Mouse (Mus musculus): ENCODE measurements around the gene 2810006K23Rik. TPM values are rescaled to one million over a fixed set of nuclear protein-coding genes. Genes with fewer than 3 reads are reported as not detected.

The 2810006K23Rik gene
- polyA plus RNA-seq, 1 experiment from 2014 or later = 15.9 TPM

GRCm38 (mm10) chr5:124364173-124364918 lies 36.5 kb downstream of the 2810006K23Rik start:
- Histone ChIP-seq H3K36me3 (peaks cover 19% of the 10 kb centered on the region), H3K4me2 (replicated peaks) (no peak overlapping the region), H3K4me1 (replicated peaks) (peaks cover 3% of the 10 kb centered on the region; the same call in 1 of the 2 replicates), H3K4me3 (replicated peaks) (no peak overlapping the region), H3K9ac (replicated peaks) (no peak overlapping the region), H3K27ac (0 out of 2 replicates have a peak overlapping the region, but pooled peaks have one; percentile 19), H3K9me3 (no peaks in the 10 kb centered on the region), H3K27me3 (no peaks in the 10 kb centered on the region)
- WGBS = 79% methylated on average over 6 of the region's 6 CpGs
- no peak for ATAC-seq

GRCm38 (mm10) chr5:124365754-124366153 lies 37.9 kb downstream of the 2810006K23Rik start:
- Histone ChIP-seq H3K36me3 (peaks cover 31% of the 10 kb centered on the region), H3K27ac (no peak overlapping the region), H3K9ac (replicated peaks) (no peak overlapping the region), H3K4me1 (replicated peaks) (peaks cover 3% of the 10 kb centered on the region; the same call in 1 of the 2 replicates), H3K4me2 (replicated peaks) (no peak overlapping the region), H3K27me3 (no peaks in the 10 kb centered on the region), H3K9me3 (no peaks in the 10 kb centered on the region), H3K4me3 (replicated peaks) (no peak overlapping the region)
- no peak for ATAC-seq
- 89% methylated on average over 2 of the region's 2 CpGs for WGBS

- 90% methylated on average over 3 of the region's 3 CpGs for WGBS
- Histone ChIP-seq H3K4me1 (replicated peaks) (peaks cover 3% of the 10 kb centered on the region; the same call in 1 of the 2 replicates), H3K9ac (replicated peaks) (no peak overlapping the region), H3K27me3 (no peaks in the 10 kb centered on the region), H3K27ac (no peak overlapping the region), H3K4me2 (replicated peaks) (no peak overlapping the region), H3K4me3 (replicated peaks) (no peak overlapping the region), H3K36me3 (peaks cover 41% of the 10 kb centered on the region), H3K9me3 (no peaks in the 10 kb centered on the region)
- ATAC-seq = no peak
Measured at GRCm38 (mm10) chr5:124366721-124367120, 38.8 kb downstream of the 2810006K23Rik start.

GRCm38 (mm10) chr5:124374298-124374697 lies 46.4 kb downstream of the 2810006K23Rik start:
- no peak overlapping the region for H3K27ac ChIP-seq
- H3K9me3 ChIP-seq = no peaks in the 10 kb centered on the region
- no peak for ATAC-seq
- 98% methylated on average over 7 of the region's 7 CpGs for WGBS
- H3K4me2 ChIP-seq (replicated peaks) = no peak overlapping the region
- no peak overlapping the region for H3K4me3 ChIP-seq (replicated peaks)
- H3K36me3 ChIP-seq = peaks cover 85% of the 10 kb centered on the region
- no peak overlapping the region for H3K9ac ChIP-seq (replicated peaks)
- no peaks in the 10 kb centered on the region for H3K4me1 ChIP-seq (replicated peaks)
- H3K27me3 ChIP-seq = no peaks in the 10 kb centered on the region

DNA sequence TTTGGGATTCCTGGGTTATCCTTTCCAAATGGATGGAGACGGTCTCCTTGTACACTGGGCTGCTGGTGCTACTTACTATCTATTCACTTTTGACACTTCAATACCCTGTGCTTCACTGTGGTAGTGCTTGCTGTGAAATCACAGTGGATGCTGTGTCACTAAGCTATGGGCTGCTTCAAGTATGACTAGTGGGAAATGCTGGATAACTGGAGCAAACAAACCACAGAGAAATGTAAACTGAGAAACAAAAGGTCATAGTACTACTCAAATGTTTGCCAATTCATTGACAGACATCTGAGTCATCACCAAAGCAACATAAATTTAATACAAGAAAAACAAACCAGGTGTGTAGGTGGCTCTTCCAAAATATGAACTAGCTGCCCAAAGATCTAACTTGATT lies 48.5 kb downstream of the 2810006K23Rik start:
- H3K4me3 ChIP-seq (replicated peaks) = no peak overlapping the region
- H3K27me3 ChIP-seq = no peaks in the 10 kb centered on the region
- no peak for ATAC-seq
- 95% methylated on average over 1 of the region's 1 CpGs for WGBS
- no peak overlapping the region for H3K27ac ChIP-seq
- no peak overlapping the region for H3K4me2 ChIP-seq (replicated peaks)
- no peaks in the 10 kb centered on the region for H3K9me3 ChIP-seq
- H3K9ac ChIP-seq (replicated peaks) = no peak overlapping the region
- H3K4me1 ChIP-seq (replicated peaks) = no peaks in the 10 kb centered on the region
- peaks cover 86% of the 10 kb centered on the region for H3K36me3 ChIP-seq

DNA sequence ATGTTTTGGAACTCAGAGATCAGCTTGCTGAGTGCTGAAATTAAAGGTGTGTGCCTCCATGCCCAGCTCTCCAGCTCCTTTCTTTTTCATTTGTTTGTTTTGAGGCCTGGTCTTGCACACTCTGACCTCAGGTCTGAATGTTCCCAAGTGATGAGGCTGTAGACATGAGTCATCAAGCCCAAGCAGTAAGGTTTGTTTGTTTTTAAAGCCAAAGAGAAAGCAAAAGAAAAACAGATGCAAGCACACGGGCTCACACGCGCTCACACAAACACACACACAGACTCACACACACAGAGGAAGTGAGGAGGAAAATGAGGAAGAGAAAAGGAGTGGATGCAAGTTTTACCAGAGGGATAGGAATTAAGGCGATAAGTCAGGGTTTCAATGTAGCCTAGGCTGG lies 49.3 kb downstream of the 2810006K23Rik start:
- Histone ChIP-seq H3K27ac (no peak overlapping the region), H3K4me2 (replicated peaks) (no peak overlapping the region), H3K27me3 (no peaks in the 10 kb centered on the region), H3K4me3 (replicated peaks) (no peak overlapping the region), H3K36me3 (peaks cover 86% of the 10 kb centered on the region), H3K4me1 (replicated peaks) (no peaks in the 10 kb centered on the region), H3K9ac (replicated peaks) (no peak overlapping the region), H3K9me3 (no peaks in the 10 kb centered on the region)
- no peak for ATAC-seq
- 97% methylated on average over 4 of the region's 4 CpGs for WGBS

DNA sequence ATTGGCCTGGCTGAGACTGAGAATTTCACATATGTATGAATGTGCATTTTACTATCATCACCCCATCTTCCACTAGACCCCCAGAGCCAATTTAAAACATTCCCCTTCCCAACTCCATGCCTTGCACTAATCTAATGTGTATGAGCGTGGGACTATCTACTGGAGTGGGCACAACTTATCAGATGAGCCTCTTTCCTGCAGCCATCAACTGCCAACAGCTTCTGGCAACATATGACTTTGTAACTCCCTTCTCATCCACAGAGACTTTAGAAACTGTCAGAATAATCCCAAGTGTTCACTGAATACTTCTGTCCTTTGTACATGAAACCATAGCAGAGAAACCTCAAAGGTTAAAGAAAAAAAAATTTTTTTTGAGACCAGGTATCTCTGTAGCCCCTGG lies 52.2 kb downstream of the 2810006K23Rik start:
- H3K4me1 ChIP-seq (replicated peaks) = no peaks in the 10 kb centered on the region
- peaks cover 89% of the 10 kb centered on the region for H3K36me3 ChIP-seq
- no peaks in the 10 kb centered on the region for H3K9me3 ChIP-seq
- no peak overlapping the region for H3K4me2 ChIP-seq (replicated peaks)
- no peak overlapping the region for H3K9ac ChIP-seq (replicated peaks)
- no peaks in the 10 kb centered on the region for H3K27me3 ChIP-seq
- ATAC-seq = no peak
- WGBS = 94% methylated on average over 1 of the region's 1 CpGs
- no peak overlapping the region for H3K4me3 ChIP-seq (replicated peaks)
- no peak overlapping the region for H3K27ac ChIP-seq

- Histone ChIP-seq H3K4me1 (replicated peaks) (no peaks in the 10 kb centered on the region), H3K9ac (replicated peaks) (no peak overlapping the region), H3K4me3 (replicated peaks) (no peak overlapping the region), H3K4me2 (replicated peaks) (no peak overlapping the region), H3K27ac (no peak overlapping the region), H3K36me3 (peaks cover 86% of the 10 kb centered on the region), H3K27me3 (no peaks in the 10 kb centered on the region), H3K9me3 (no peaks in the 10 kb centered on the region)
- 85% methylated on average over 5 of the region's 5 CpGs for WGBS
- ATAC-seq = no peak
Measured at GRCm38 (mm10) chr5:124387932-124388331, 60.0 kb downstream of the 2810006K23Rik start.

Other genes with a start within 250 kb of the 2810006K23Rik start
- gene Abcb9, start 232.3 kb upstream of the 2810006K23Rik start, polyA plus RNA-seq (2015; fragmentation: Nextera tagmentation; extraction: Ambion mirVana) = 4.7 and 4.9 TPM in 2 replicates
- 25.4 and 30.6 TPM in 2 replicates for gene Ogfod2, start 215.8 kb upstream of the 2810006K23Rik start, polyA plus RNA-seq (2015; fragmentation: Nextera tagmentation; extraction: Ambion mirVana)
- gene Arl6ip4, start 212.0 kb upstream of the 2810006K23Rik start, polyA plus RNA-seq (2015; fragmentation: Nextera tagmentation; extraction: Ambion mirVana) = 82.3 and 85.8 TPM in 2 replicates
- 6.6 and 7.7 TPM in 2 replicates for gene Pitpnm2, start 78.3 kb upstream of the 2810006K23Rik start, polyA plus RNA-seq (2015; fragmentation: Nextera tagmentation; extraction: Ambion mirVana)
- 15.4 and 16.5 TPM in 2 replicates for gene Mphosph9, start 117 bp upstream of the 2810006K23Rik start, polyA plus RNA-seq (2015; fragmentation: Nextera tagmentation; extraction: Ambion mirVana)
- 78.7 and 82.5 TPM in 2 replicates for gene Cdk2ap1, start 35.0 kb downstream of the 2810006K23Rik start, polyA plus RNA-seq (2015; fragmentation: Nextera tagmentation; extraction: Ambion mirVana)
- 116 and 118 TPM in 2 replicates for gene Sbno1, start 97.9 kb downstream of the 2810006K23Rik start, polyA plus RNA-seq (2015; fragmentation: Nextera tagmentation; extraction: Ambion mirVana)
- gene Kmt5a, start 111.8 kb downstream of the 2810006K23Rik start, polyA plus RNA-seq (2015; fragmentation: Nextera tagmentation; extraction: Ambion mirVana) = 20.4 and 23.6 TPM in 2 replicates
- gene Rilpl2, start 150.3 kb downstream of the 2810006K23Rik start, polyA plus RNA-seq (2015; fragmentation: Nextera tagmentation; extraction: Ambion mirVana) = 18.2 and 19.4 TPM in 2 replicates
- gene Snrnp35, start 155.0 kb downstream of the 2810006K23Rik start, polyA plus RNA-seq (2015; fragmentation: Nextera tagmentation; extraction: Ambion mirVana) = 26.1 and 26.3 TPM in 2 replicates
- 9.1 and 10.3 TPM in 2 replicates for gene Rilpl1, start 203.3 kb downstream of the 2810006K23Rik start, polyA plus RNA-seq (2015; fragmentation: Nextera tagmentation; extraction: Ambion mirVana)
- gene Tmed2, start 212.6 kb downstream of the 2810006K23Rik start, polyA plus RNA-seq (2015; fragmentation: Nextera tagmentation; extraction: Ambion mirVana) = 345 and 368 TPM in 2 replicates
- 28.0 and 28.2 TPM in 2 replicates for gene Ddx55, start 224.8 kb downstream of the 2810006K23Rik start, polyA plus RNA-seq (2015; fragmentation: Nextera tagmentation; extraction: Ambion mirVana)

Data from midbrain, embryonic 13.5 days (tissue).